Mouse (Mus musculus) liver, adult 2 months (tissue): ENCODE measurements at regions not wholly inside any gene's neighbourhood (a gene's known extent, or its start where the extent isn't known, plus 50 kb on each side); places are given as distances from the start of the nearest gene placed in this dataset.

Experiments used
- CTCF ChIP-seq: fragments of 200-500 bp; IDR thresholded peaks from 2 replicates; pipeline ENCODE4 v1.5.1; 2011; ENCODE audit warnings: low read depth, low read length, control low read depth
- POLR2A ChIP-seq: fragments of 200-500 bp; IDR thresholded peaks from 2 replicates; pipeline ENCODE4 v1.6.1; 2011; ENCODE audit warnings: low read length, control low read depth; ENCODE audit not compliant: insufficient read depth; ENCODE audit errors: extremely low read depth

- TF ChIP-seq CTCF, result no peak
- no peak for TF ChIP-seq POLR2A
Measured at GRCm38 (mm10) chr14:100792094-100792493, 408.0 kb downstream of the Prr30 start.
